Mouse (Mus musculus) lung, adult 2 months (tissue): ENCODE data around the gene Erich3.

Experiments
- CTCF ChIP-seq: fragments of 200-500 bp; IDR thresholded peaks from 2 replicates; pipeline ENCODE4 v1.5.1; 2011; ENCODE audit warnings: mild to moderate bottlenecking, low read length, control low read depth; ENCODE audit not compliant: insufficient read depth
- POLR2A ChIP-seq: fragments of 200-500 bp; IDR thresholded peaks from 2 replicates; pipeline ENCODE4 v1.6.1; 2011; ENCODE audit warnings: low read depth, mild to moderate bottlenecking, control low read depth, low read length, borderline replicate concordance; ENCODE audit errors: extremely low read depth

DNA sequence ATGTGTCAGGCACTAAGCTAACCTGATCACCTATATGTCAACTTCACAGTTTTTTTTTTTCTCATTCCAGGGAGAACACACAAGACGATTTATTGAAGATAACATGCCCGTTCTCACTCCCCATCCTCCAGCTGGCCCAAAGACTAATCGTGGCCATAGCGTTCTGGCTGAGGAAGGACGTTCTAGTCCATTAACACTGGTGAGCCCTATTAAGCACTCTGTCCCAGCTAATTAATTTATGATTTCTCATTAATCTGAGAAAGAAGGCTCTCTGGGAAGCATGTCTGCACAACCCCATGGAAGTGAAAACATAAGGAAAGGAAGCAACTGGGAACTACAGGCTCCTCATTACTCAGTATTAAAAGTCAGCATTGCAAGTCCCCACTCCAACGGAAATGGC is 41.1 kb downstream of the Erich3 start:
- TF ChIP-seq POLR2A (no peak), CTCF (no peak)
